Mouse (Mus musculus) lung, postnatal 0 days (tissue): ENCODE data around the gene Grik4. TPM values are rescaled to one million over a fixed set of nuclear protein-coding genes. Genes with fewer than 3 reads are reported as not detected.
A peak's percentile ranks its signal among the peaks of the same experiment; 100 is the strongest.

Source experiments
- ATAC-seq: fragments of 200-750 bp; cut with Nextera tagmentation; 2 replicates; pipeline ENCODE4 v1.8.0; 2017; ENCODE audit warnings: moderate library complexity
- DNase-seq: peaks from one replicate; pipeline ENCODE4 v3.0.0-alpha.2; 2016; ENCODE audit warnings: low spot score
- H3K27ac ChIP-seq: fragments of 300-500 bp; sonication (generic); 2 replicates; pipeline ENCODE4 v1.5.1; 2014; ENCODE audit warnings: antibody characterized with exemption, mild to moderate bottlenecking, low read length, mixed read lengths
- H3K27me3 ChIP-seq: fragments of 300-500 bp; sonication (generic); replicated peaks from 2 replicates; pipeline ENCODE4 v1.6.1; 2014; ENCODE audit warnings: low read length, mixed read lengths; ENCODE audit not compliant: insufficient read depth
- H3K36me3 ChIP-seq: fragments of 300-500 bp; sonication (generic); 2 replicates; pipeline ENCODE4 v1.6.1; 2014; ENCODE audit warnings: low read length, mixed read lengths; ENCODE audit not compliant: insufficient read depth
- H3K4me1 ChIP-seq: fragments of 300-500 bp; sonication (generic); 2 replicates; pipeline ENCODE4 v1.6.1; 2014; ENCODE audit warnings: antibody characterized with exemption, low read depth, low read length, mixed read lengths; ENCODE audit not compliant: insufficient read depth
- H3K4me2 ChIP-seq: fragments of 300-500 bp; sonication (generic); replicated peaks from 2 replicates; pipeline ENCODE4 v1.6.1; 2014; ENCODE audit warnings: low read depth, mild to moderate bottlenecking, low read length, moderate library complexity, mixed read lengths
- H3K4me3 ChIP-seq: fragments of 300-500 bp; sonication (generic); 2 replicates; pipeline ENCODE4 v1.5.1; 2014; ENCODE audit warnings: low read depth, low read length
- H3K9ac ChIP-seq: fragments of 300-500 bp; sonication (generic); replicated peaks from 2 replicates; pipeline ENCODE4 v1.6.1; 2014; ENCODE audit warnings: low read depth, mild to moderate bottlenecking
- H3K9me3 ChIP-seq: fragments of 300-500 bp; sonication (generic); 2 replicates; pipeline ENCODE4 v1.6.1; 2016; ENCODE audit warnings: low read length, mixed read lengths
- CTCF ChIP-seq: IDR thresholded peaks from 2 replicates; pipeline ENCODE4 v1.5.1; 2016; ENCODE audit warnings: antibody characterized with exemption, mild to moderate bottlenecking
- EP300 ChIP-seq: IDR thresholded peaks from 2 replicates; pipeline ENCODE4 v1.6.1; 2016; ENCODE audit warnings: antibody characterized with exemption, mild to moderate bottlenecking, control low read depth
- WGBS: fragments of 180-500 bp; shearing (Covaris S2); extraction: QIAGEN DNeasy Blood & Tissue Kit; methylation state at CpG from one replicate; pipeline ENCODE4 v1.1.7; 2014; 5-methylcytosine and 5-hydroxymethylcytosine counted together
- polyA plus RNA-seq: library from polyadenylated mRNA; unstranded; fragments of >200 nt; fragmentation: Nextera tagmentation; extraction: Ambion mirVana; gene quantifications from 2 replicates; pipeline ENCODE4 v1.2.1, GENCODE M21; 2015

The Grik4 gene
- polyA plus RNA-seq, 1 experiment from 2014 or later: 0.47 TPM

DNA sequence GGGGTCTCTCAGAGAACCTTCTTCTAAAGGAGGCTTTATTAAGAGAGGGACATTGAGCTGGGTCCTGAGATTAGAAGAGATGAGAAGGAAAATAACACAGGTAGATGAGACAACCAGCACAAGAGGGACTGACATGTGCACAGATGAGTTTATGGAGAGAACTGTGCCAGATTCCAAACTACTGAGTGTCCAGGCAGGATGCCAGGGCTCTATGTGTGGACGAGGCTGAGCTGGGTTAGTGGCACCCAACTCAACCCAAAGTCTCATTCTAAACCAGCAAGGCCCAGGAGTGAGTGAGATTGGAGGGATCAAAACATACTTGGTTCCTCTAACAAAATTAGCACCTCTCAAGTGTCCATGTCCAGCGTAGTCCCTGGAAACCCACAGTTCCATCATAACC, 31.1 kb downstream of the Grik4 start:
- 0 out of 2 replicates have a peak, but pooled peaks cover 3% of the 10 kb centered on the region for H3K4me1 ChIP-seq
- WGBS: 57% methylated on average over 2 of the region's 2 CpGs
- no peak overlapping the region for H3K9ac ChIP-seq
- H3K36me3 ChIP-seq: no peaks in the 10 kb centered on the region
- DNase-seq (no peak), ATAC-seq (no peak)
- no peaks in the 10 kb centered on the region for H3K27me3 ChIP-seq
- no peak overlapping the region for H3K27ac ChIP-seq
- TF ChIP-seq CTCF (no peak), EP300 (no peak)
- no peaks in the 10 kb centered on the region for H3K9me3 ChIP-seq
- H3K4me3 ChIP-seq: no peak overlapping the region
- no peak overlapping the region for H3K4me2 ChIP-seq

DNA sequence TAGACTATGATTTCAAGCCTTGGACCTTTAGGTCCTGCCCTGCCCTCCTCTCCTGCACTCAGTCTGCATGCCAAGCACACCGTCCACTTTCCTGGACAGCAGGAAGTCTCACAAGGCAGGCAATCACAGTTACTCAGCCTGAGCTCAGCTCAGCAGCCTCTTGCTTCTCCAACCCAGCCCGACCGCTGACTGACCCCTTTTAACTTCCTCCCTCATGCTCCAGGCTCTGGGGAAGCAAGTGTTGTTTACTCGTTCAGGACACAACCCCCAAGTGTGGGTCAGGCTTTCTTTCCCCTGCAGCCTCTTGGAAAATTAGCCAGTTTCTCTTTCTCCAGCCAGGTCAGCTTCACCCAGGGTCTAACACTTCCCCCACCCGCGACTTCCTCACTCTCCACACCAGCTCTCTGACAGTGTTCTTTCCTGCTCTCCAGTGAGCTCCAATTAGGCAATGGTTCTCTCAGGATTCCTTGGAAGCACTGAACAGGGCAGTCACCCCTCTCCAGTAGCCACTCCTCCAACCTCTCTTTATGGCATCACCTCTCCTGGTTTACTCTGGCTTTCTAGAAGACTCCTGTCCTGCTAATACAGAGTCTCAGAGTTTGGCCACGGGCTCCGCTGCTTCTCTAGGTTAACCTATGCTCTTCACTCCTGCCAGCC, 35.5 kb downstream of the Grik4 start:
- H3K4me1 ChIP-seq: peaks cover 11% of the 10 kb centered on the region; the same call in 1 of the 2 replicates
- no peaks in the 10 kb centered on the region for H3K27me3 ChIP-seq
- H3K36me3 ChIP-seq: no peaks in the 10 kb centered on the region
- TF ChIP-seq EP300: peak; percentile 29; the same call in 1 of the 2 replicates
- no peak for TF ChIP-seq CTCF
- H3K4me3 ChIP-seq: no peak overlapping the region
- 14% methylated on average over 8 of the region's 8 CpGs for WGBS
- H3K9ac ChIP-seq: no peak overlapping the region
- H3K4me2 ChIP-seq: peak overlapping the region; percentile 20
- ATAC-seq (peak; percentile 90), DNase-seq (peak; percentile 90)
- no peaks in the 10 kb centered on the region for H3K9me3 ChIP-seq
- peak overlapping the region; percentile 16; the same call in 1 of the 2 replicates for H3K27ac ChIP-seq

DNA sequence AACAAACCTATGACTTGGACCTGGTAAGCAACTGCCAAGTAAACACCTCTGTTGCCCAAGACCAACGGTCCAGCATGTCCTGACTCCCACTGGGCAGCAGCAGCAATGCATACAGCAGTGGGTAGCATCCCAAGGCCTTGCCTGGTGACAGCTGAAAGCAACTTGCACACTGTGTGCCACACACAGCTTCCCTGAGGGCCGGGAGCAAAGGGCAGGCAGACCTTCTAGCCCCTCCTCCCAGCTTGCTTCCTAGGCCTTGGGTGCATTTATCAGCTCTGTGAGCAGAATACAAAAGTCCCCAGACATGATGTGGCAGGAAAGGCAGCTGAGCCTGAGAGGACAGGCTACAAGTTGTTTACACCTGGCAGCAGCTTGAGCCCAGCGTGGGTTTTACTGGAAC, 37.3 kb downstream of the Grik4 start:
- Histone ChIP-seq H3K9me3 (no peaks in the 10 kb centered on the region), H3K27ac (no peak overlapping the region), H3K4me2 (no peak overlapping the region), H3K36me3 (no peaks in the 10 kb centered on the region), H3K9ac (no peak overlapping the region), H3K27me3 (no peaks in the 10 kb centered on the region), H3K4me1 (peaks cover 11% of the 10 kb centered on the region; the same call in 1 of the 2 replicates), H3K4me3 (no peak overlapping the region)
- ATAC-seq: no peak
- WGBS: 30% methylated on average over 3 of the region's 3 CpGs
- TF ChIP-seq EP300: no peak
- TF ChIP-seq CTCF: no peak
- no peak for DNase-seq

DNA sequence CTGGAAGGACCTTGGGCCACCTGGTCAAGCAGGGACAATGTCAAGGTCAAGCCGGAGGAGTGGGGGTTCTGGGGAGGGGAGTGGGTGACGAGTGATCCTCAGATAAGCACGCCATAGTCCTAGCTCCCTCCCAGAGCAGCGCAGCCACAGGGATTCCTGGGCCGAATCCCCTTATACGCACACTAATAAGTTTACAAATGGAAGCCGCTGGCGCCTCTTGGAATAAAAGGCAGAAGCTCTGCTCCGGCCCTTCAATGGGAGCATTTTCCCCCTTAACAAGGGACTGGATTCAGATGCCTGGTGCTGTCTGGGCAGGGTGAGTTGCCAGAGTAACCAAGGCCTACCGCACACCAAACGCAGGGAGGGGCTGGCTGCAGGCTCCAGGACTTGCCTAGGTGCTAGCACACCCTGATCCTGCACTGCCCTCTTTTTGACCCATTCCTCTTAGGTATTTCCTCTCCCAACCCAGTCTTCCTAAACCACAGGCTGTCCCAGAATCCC, 46.2 kb downstream of the Grik4 start:
- WGBS: 8% methylated on average over 11 of the region's 11 CpGs
- Histone ChIP-seq H3K4me1 (no peaks in the 10 kb centered on the region; the same call in 1 of the 2 replicates), H3K4me3 (peak overlapping the region; percentile 45; the same call in 1 of the 2 replicates), H3K4me2 (peak overlapping the region; percentile 76), H3K27ac (no peak overlapping the region), H3K36me3 (no peaks in the 10 kb centered on the region), H3K9me3 (no peaks in the 10 kb centered on the region), H3K27me3 (no peaks in the 10 kb centered on the region), H3K9ac (no peak overlapping the region)
- no peak for TF ChIP-seq EP300
- no peak for TF ChIP-seq CTCF
- ATAC-seq (no peak), DNase-seq (no peak)

GRCm38 (mm10) chr9:42897361-42898051, 46.8 kb downstream of the Grik4 start:
- peak; percentile 50 for DNase-seq
- TF ChIP-seq CTCF (no peak), EP300 (no peak)
- H3K4me2 ChIP-seq: peak overlapping the region; percentile 76
- ATAC-seq: peak; percentile 81
- under 1% methylated on average over 51 of the region's 52 CpGs for WGBS
- no peak overlapping the region; the same call in 1 of the 2 replicates for H3K9ac ChIP-seq
- no peaks in the 10 kb centered on the region for H3K9me3 ChIP-seq
- no peaks in the 10 kb centered on the region for H3K36me3 ChIP-seq
- peak overlapping the region; percentile 45 for H3K4me3 ChIP-seq
- H3K27ac ChIP-seq: no peak overlapping the region
- no peaks in the 10 kb centered on the region for H3K27me3 ChIP-seq
- no peaks in the 10 kb centered on the region; the same call in 1 of the 2 replicates for H3K4me1 ChIP-seq
